10 mouse cellular contexts compared by ENCODE assay signal in genomic region chr10:69326433-69326832, GRCm38 (mm10). TPM values are rescaled to one million over a fixed set of nuclear protein-coding genes. Genes with fewer than 3 reads are reported as not detected.
DNase-seq lines count a peak whose midpoint lies in the region; ATAC-seq and TF ChIP-seq lines count a peak whose summit lies in the region.
"Had no signal": no experiment of that assay in that cellular context is flagged by ENCODE, and none has a peak within 500 bp of the region (broad histone marks: within the 10 kb centered on the region; RNA-seq: fewer than 3 reads in every experiment).

No protein-coding gene starts in this region.

- H3K9ac ChIP-seq in embryonic facial prominence, embryonic 14.5 days (ENCODE audit: low read depth, low read length): no peak overlapping the region
- H3K9ac ChIP-seq in liver, adult 2 months (ENCODE audit: low read depth, low read length): no peak overlapping the region

- no peaks in the 10 kb centered on the region for H3K4me1 ChIP-seq in embryonic facial prominence, embryonic 14.5 days (ENCODE audit: control insufficient read depth, insufficient read depth, low read length)
- no peaks in the 10 kb centered on the region for H3K4me1 ChIP-seq in embryonic facial prominence, embryonic 10.5 days
- H3K4me1 ChIP-seq in liver, adult 2 months (ENCODE audit: control insufficient read depth, insufficient read depth, low read length): peaks cover 4% of the 10 kb centered on the region; the same call in 1 of the 2 replicates

- DNase-seq in embryonic facial prominence, embryonic 14.5 days (ENCODE audit: low spot score): peak; percentile 45
- DNase-seq in embryonic facial prominence, embryonic 10.5 days (ENCODE audit: low spot score): no peak
- peak; percentile 78 for DNase-seq in liver, adult 2 months (ENCODE audit: extremely low read depth, low read depth, low spot score)
- DNase-seq in liver: no peak
- DNase-seq in cerebellum, postnatal 25 days: peak; percentile 61 to 80
- peak; percentile 55 for DNase-seq in lung, postnatal 14 days
- DNase-seq in spleen, postnatal 36 days (ENCODE audit: low spot score in 2 of 2): no peak
- no peak for DNase-seq in natural killer cell, adult 2 months (ENCODE audit: low spot score in 2 of 2)

- whole genome bisulfite sequencing in embryonic facial prominence, embryonic 14.5 days: 89% methylated on average over 3 of the region's 3 CpGs
- 89% methylated on average over 3 of the region's 3 CpGs for WGBS in embryonic facial prominence, embryonic 10.5 days
- 18% methylated on average over 3 of the region's 3 CpGs for whole genome bisulfite sequencing in liver, adult 2 months

- no peak overlapping the region for H3K27ac ChIP-seq in embryonic facial prominence, embryonic 14.5 days (replicated peaks; ENCODE audit: low read depth, low read length)
- H3K27ac ChIP-seq in embryonic facial prominence, embryonic 10.5 days (replicated peaks): no peak overlapping the region
- H3K27ac ChIP-seq in liver, adult 2 months (replicated peaks; ENCODE audit: insufficient read depth, low read depth, low read length): no peak overlapping the region
- H3K27ac ChIP-seq: kidney, postnatal 0 days had no signal

- TF ChIP-seq CTCF in liver, adult 2 months (IDR thresholded peaks at IDR 0.05; ENCODE audit: low read depth, low read length): no peak

- no peaks in the 10 kb centered on the region for H3K27me3 ChIP-seq in embryonic facial prominence, embryonic 14.5 days (replicated peaks; ENCODE audit: control insufficient read depth, insufficient read depth, low read length)
- H3K27me3 ChIP-seq in embryonic facial prominence, embryonic 10.5 days (replicated peaks; ENCODE audit: low read depth, poor library complexity, severe bottlenecking): no peaks in the 10 kb centered on the region
- H3K27me3 ChIP-seq in liver, adult 2 months (ENCODE audit: control insufficient read depth, insufficient read depth, low read length): no peaks in the 10 kb centered on the region

- ATAC-seq in embryonic facial prominence, embryonic 14.5 days (ENCODE audit: low read depth): no peak; the same call in 1 of the 2 replicates

- H3K4me3 ChIP-seq in embryonic facial prominence, embryonic 14.5 days (ENCODE audit: low read depth, low read length): no peak overlapping the region
- no peak overlapping the region for H3K4me3 ChIP-seq in embryonic facial prominence, embryonic 10.5 days
- H3K4me3 ChIP-seq in liver, adult 2 months (ENCODE audit: insufficient read depth, low read depth, low read length): no peak overlapping the region
- H3K4me3 ChIP-seq: megakaryocyte, embryonic 14.5 days had no signal

- no peaks in the 10 kb centered on the region for H3K36me3 ChIP-seq in embryonic facial prominence, embryonic 14.5 days (ENCODE audit: control insufficient read depth, insufficient read depth, low read length)
- H3K36me3 ChIP-seq in embryonic facial prominence, embryonic 10.5 days (replicated peaks): no peaks in the 10 kb centered on the region
- H3K36me3 ChIP-seq in liver, adult 2 months (ENCODE audit: control insufficient read depth, insufficient read depth, low read length): no peaks in the 10 kb centered on the region

- H3K79me2 ChIP-seq in liver, adult 2 months (ENCODE audit: control insufficient read depth, insufficient read depth, low read length): no peaks in the 10 kb centered on the region

- no peak overlapping the region for H3K4me2 ChIP-seq in embryonic facial prominence, embryonic 14.5 days (ENCODE audit: low read depth, low read length)

- H3K9me3 ChIP-seq in embryonic facial prominence, embryonic 14.5 days (ENCODE audit: control insufficient read depth, low read length): no peaks in the 10 kb centered on the region
- no peaks in the 10 kb centered on the region for H3K9me3 ChIP-seq in embryonic facial prominence, embryonic 10.5 days
- H3K9me3 ChIP-seq: megakaryocyte, embryonic 14.5 days had no signal

- no peak for TF ChIP-seq POLR2A in liver, adult 2 months (IDR thresholded peaks at IDR 0.05; ENCODE audit: extremely low read depth, insufficient read depth, low read length)

RNA-seq across cellular contexts. Expression of gene Cdk1, which starts 26.3 kb away (rescaled TPM):
- polyA plus RNA-seq in embryonic facial prominence, embryonic 14.5 days (2014; fragmentation: Nextera tagmentation; extraction: Ambion mirVana): 397 and 436 TPM in 2 replicates
- 534 and 541 TPM in 2 replicates for polyA plus RNA-seq in embryonic facial prominence, embryonic 10.5 days (2016; fragmentation: Nextera tagmentation; extraction: Ambion mirVana)
- total RNA-seq in liver, adult 2 months (2014; rRNA removed): 4.9 and 10.7 TPM in 2 replicates
- polyA plus RNA-seq in liver, adult 2 months (2012; rRNA removed): 1.8 and 2.6 TPM in 2 replicates

Comparison
In these comparisons a context has a peak if more than half of its experiments do, and no peak if none do; other contexts are left out.
1. DNase-seq: peak in embryonic facial prominence, embryonic 14.5 days (single experiment), liver, adult 2 months (single experiment), cerebellum, postnatal 25 days (2 of 2) and lung, postnatal 14 days (single experiment); none in embryonic facial prominence, embryonic 10.5 days (single experiment), liver (single experiment), spleen, postnatal 36 days (0 of 2) and natural killer cell, adult 2 months (0 of 2).
2. RNA of gene Cdk1, which starts 26.3 kb away (polyA plus RNA-seq): 534 to 541 TPM in embryonic facial prominence, embryonic 10.5 days and 397 to 436 TPM in embryonic facial prominence, embryonic 14.5 days; 1.8 to 2.6 TPM in liver, adult 2 months; every median in the first group is over 100 times any median in the second.